Mouse (Mus musculus): ENCODE results near the gene Rac2. TPM values are rescaled to one million over a fixed set of nuclear protein-coding genes. Genes with fewer than 3 reads are reported as not detected.

The Rac2 gene
- polyA plus RNA-seq, 1 experiment from 2014 or later: 7.7 TPM

GRCm38 (mm10) chr15:78585404-78585803 is 12.8 kb upstream of the Rac2 start:
- H3K4me3 ChIP-seq: no peak overlapping the region
- no peak for ATAC-seq (ENCODE audit: low FRiP score, low read depth)
- WGBS: 89% methylated on average over 7 of the region's 7 CpGs

GRCm38 (mm10) chr15:78583352-78583751 is 10.8 kb upstream of the Rac2 start:
- H3K4me3 ChIP-seq: no peak overlapping the region
- H3K27me3 ChIP-seq (replicated peaks): no peaks in the 10 kb centered on the region
- H3K9me3 ChIP-seq: peaks cover 8% of the 10 kb centered on the region; the same call in 1 of the 2 replicates
- ATAC-seq (ENCODE audit: low FRiP score, low read depth): no peak
- peaks cover 26% of the 10 kb centered on the region for H3K4me1 ChIP-seq
- H3K36me3 ChIP-seq: no peaks in the 10 kb centered on the region
- H3K9ac ChIP-seq: no peak overlapping the region
- 20% methylated on average over 11 of the region's 11 CpGs for WGBS
- H3K4me2 ChIP-seq (replicated peaks): no peak overlapping the region
- H3K27ac ChIP-seq: no peak overlapping the region

More at GRCm38 (mm10) chr15:78585404-78585803, 12.8 kb upstream of the Rac2 start:
- H3K4me1 ChIP-seq: peaks cover 15% of the 10 kb centered on the region
- H3K27ac ChIP-seq: no peak overlapping the region
- no peaks in the 10 kb centered on the region for H3K27me3 ChIP-seq (replicated peaks)
- no peak overlapping the region for H3K4me2 ChIP-seq (replicated peaks)
- peaks cover 8% of the 10 kb centered on the region; the same call in 1 of the 2 replicates for H3K9me3 ChIP-seq
- H3K36me3 ChIP-seq: no peaks in the 10 kb centered on the region
- no peak overlapping the region for H3K9ac ChIP-seq

GRCm38 (mm10) chr15:78576284-78576810 is 3.8 kb upstream of the Rac2 start:
- no peak overlapping the region for H3K27ac ChIP-seq
- H3K36me3 ChIP-seq: no peaks in the 10 kb centered on the region
- H3K4me3 ChIP-seq: no peak overlapping the region
- WGBS: 64% methylated on average over 4 of the region's 4 CpGs
- ATAC-seq (ENCODE audit: low FRiP score, low read depth): no peak
- no peaks in the 10 kb centered on the region for H3K9me3 ChIP-seq
- no peaks in the 10 kb centered on the region for H3K27me3 ChIP-seq (replicated peaks)
- no peak overlapping the region for H3K4me2 ChIP-seq (replicated peaks)
- peaks cover 20% of the 10 kb centered on the region for H3K4me1 ChIP-seq
- H3K9ac ChIP-seq: no peak overlapping the region

- 98% methylated on average over 5 of the region's 5 CpGs for WGBS
- Histone ChIP-seq H3K9me3 (no peaks in the 10 kb centered on the region), H3K27ac (no peak overlapping the region)
Measured at GRCm38 (mm10) chr15:78572270-78572600, 348 bp downstream of the Rac2 start.

GRCm38 (mm10) chr15:78571554-78572269 is 871 bp downstream of the Rac2 start:
- no peak for ATAC-seq (ENCODE audit: low FRiP score, low read depth)
- Histone ChIP-seq H3K9ac (no peak overlapping the region), H3K27me3 (replicated peaks) (no peaks in the 10 kb centered on the region), H3K9me3 (no peaks in the 10 kb centered on the region), H3K27ac (no peak overlapping the region), H3K4me2 (replicated peaks) (no peak overlapping the region), H3K36me3 (no peaks in the 10 kb centered on the region), H3K4me3 (no peak overlapping the region), H3K4me1 (no peaks in the 10 kb centered on the region)
- WGBS: 72% methylated on average over 16 of the region's 16 CpGs

More at GRCm38 (mm10) chr15:78572270-78572600, 348 bp downstream of the Rac2 start:
- Histone ChIP-seq H3K4me1 (no peaks in the 10 kb centered on the region), H3K9ac (no peak overlapping the region), H3K4me2 (replicated peaks) (no peak overlapping the region), H3K4me3 (no peak overlapping the region), H3K36me3 (no peaks in the 10 kb centered on the region), H3K27me3 (replicated peaks) (no peaks in the 10 kb centered on the region)
- no peak for ATAC-seq (ENCODE audit: low FRiP score, low read depth)

- Histone ChIP-seq H3K9ac (no peak overlapping the region), H3K4me3 (no peak overlapping the region), H3K36me3 (no peaks in the 10 kb centered on the region), H3K27me3 (replicated peaks) (no peaks in the 10 kb centered on the region), H3K4me2 (replicated peaks) (no peak overlapping the region), H3K9me3 (no peaks in the 10 kb centered on the region), H3K4me1 (no peaks in the 10 kb centered on the region), H3K27ac (no peak overlapping the region)
- ATAC-seq (ENCODE audit: low FRiP score, low read depth): no peak
- WGBS: 92% methylated on average over 5 of the region's 5 CpGs
Measured at GRCm38 (mm10) chr15:78570170-78570569, 2.4 kb downstream of the Rac2 start.

GRCm38 (mm10) chr15:78567608-78568120 is 4.9 kb downstream of the Rac2 start:
- Histone ChIP-seq H3K4me3 (no peak overlapping the region), H3K36me3 (no peaks in the 10 kb centered on the region), H3K27me3 (replicated peaks) (no peaks in the 10 kb centered on the region), H3K9ac (no peak overlapping the region), H3K9me3 (no peaks in the 10 kb centered on the region), H3K4me1 (no peaks in the 10 kb centered on the region), H3K4me2 (replicated peaks) (no peak overlapping the region), H3K27ac (no peak overlapping the region)
- 72% methylated on average over 9 of the region's 9 CpGs for WGBS
- ATAC-seq (ENCODE audit: low FRiP score, low read depth): no peak

- Histone ChIP-seq H3K4me3 (no peak overlapping the region), H3K27me3 (replicated peaks) (no peaks in the 10 kb centered on the region), H3K27ac (no peak overlapping the region), H3K4me2 (replicated peaks) (no peak overlapping the region), H3K4me1 (no peaks in the 10 kb centered on the region), H3K36me3 (no peaks in the 10 kb centered on the region), H3K9me3 (no peaks in the 10 kb centered on the region), H3K9ac (no peak overlapping the region)
- no peak for ATAC-seq (ENCODE audit: low FRiP score, low read depth)
- 80% methylated on average over 11 of the region's 11 CpGs for WGBS
Measured at GRCm38 (mm10) chr15:78564764-78565435, 7.7 kb downstream of the Rac2 start.

GRCm38 (mm10) chr15:78563937-78564336 is 8.6 kb downstream of the Rac2 start:
- Histone ChIP-seq H3K4me2 (replicated peaks) (no peak overlapping the region), H3K27me3 (replicated peaks) (no peaks in the 10 kb centered on the region), H3K27ac (no peak overlapping the region), H3K4me3 (no peak overlapping the region), H3K4me1 (no peaks in the 10 kb centered on the region), H3K36me3 (no peaks in the 10 kb centered on the region), H3K9ac (no peak overlapping the region), H3K9me3 (no peaks in the 10 kb centered on the region)
- no peak for ATAC-seq (ENCODE audit: low FRiP score, low read depth)
- 82% methylated on average over 5 of the region's 5 CpGs for WGBS

GRCm38 (mm10) chr15:78563344-78563743 is 9.2 kb downstream of the Rac2 start:
- Histone ChIP-seq H3K4me3 (no peak overlapping the region), H3K36me3 (no peaks in the 10 kb centered on the region), H3K9me3 (no peaks in the 10 kb centered on the region), H3K27ac (no peak overlapping the region), H3K27me3 (replicated peaks) (no peaks in the 10 kb centered on the region), H3K9ac (no peak overlapping the region), H3K4me2 (replicated peaks) (no peak overlapping the region), H3K4me1 (no peaks in the 10 kb centered on the region)
- 97% methylated on average over 3 of the region's 3 CpGs for WGBS
- no peak for ATAC-seq (ENCODE audit: low FRiP score, low read depth)

- no peak for ATAC-seq (ENCODE audit: low FRiP score, low read depth)
- Histone ChIP-seq H3K36me3 (no peaks in the 10 kb centered on the region), H3K4me2 (replicated peaks) (no peak overlapping the region), H3K4me1 (no peaks in the 10 kb centered on the region), H3K9ac (no peak overlapping the region), H3K27ac (no peak overlapping the region), H3K9me3 (no peaks in the 10 kb centered on the region), H3K27me3 (replicated peaks) (no peaks in the 10 kb centered on the region), H3K4me3 (no peak overlapping the region)
- 71% methylated on average over 11 of the region's 11 CpGs for WGBS
Measured at GRCm38 (mm10) chr15:78559141-78559979, 13.2 kb downstream of the Rac2 start.
